In genomic region chr8:116863357-116864021, GRCm38 (mm10) we compare ENCODE assay signal across 9 mouse cellular contexts. TPM values are rescaled to one million over a fixed set of nuclear protein-coding genes. Genes with fewer than 3 reads are reported as not detected.
DNase-seq lines count a peak whose midpoint lies in the region; ATAC-seq and TF ChIP-seq lines count a peak whose summit lies in the region.
"Had no signal": no experiment of that assay in that cellular context is flagged by ENCODE, and none has a peak within 500 bp of the region (broad histone marks: within the 10 kb centered on the region; RNA-seq: fewer than 3 reads in every experiment).

No protein-coding gene starts in this region.

- peak; percentile 78 for ATAC-seq in forebrain, postnatal 0 days
- ATAC-seq in liver, embryonic 13.5 days (ENCODE audit: low read depth) = no peak

- H3K36me3 ChIP-seq in forebrain, postnatal 0 days (ENCODE audit: insufficient read depth) = no peaks in the 10 kb centered on the region
- H3K36me3 ChIP-seq in liver, embryonic 13.5 days = no peaks in the 10 kb centered on the region

- H3K27ac ChIP-seq in forebrain, postnatal 0 days (ENCODE audit: low read depth, low read length) = no peak overlapping the region
- no peak overlapping the region for H3K27ac ChIP-seq in liver, embryonic 13.5 days
- H3K27ac ChIP-seq: macrophage had no signal

- DNase-seq in thymus, postnatal 4 days = peak; percentile 24
- no peak for DNase-seq in thymus, postnatal 36 days
- peak; percentile 81 for DNase-seq in forebrain, postnatal 0 days
- peak; percentile 81 to 86 for DNase-seq in heart, postnatal 10 days
- DNase-seq in kidney, postnatal 25 days = peak; percentile 85 to 89
- DNase-seq in liver, embryonic 13.5 days = no peak
- DNase-seq in neural tube, embryonic 10.5 days (ENCODE audit: extremely low spot score, low spot score) = peak; percentile 43
- peak; percentile 21 to 29 for DNase-seq in urinary bladder, adult 18-20 months (ENCODE audit: low spot score in 2 of 2)

- peak overlapping the region; percentile 27 for H3K4me3 ChIP-seq in forebrain, postnatal 0 days (ENCODE audit: low read depth, low read length)
- 0 out of 2 replicates have a peak overlapping the region, but pooled peaks have one; percentile 6 for H3K4me3 ChIP-seq in liver, embryonic 13.5 days (replicated peaks)

- H3K9me3 ChIP-seq in forebrain, postnatal 0 days (ENCODE audit: low read length) = no peaks in the 10 kb centered on the region
- H3K9me3 ChIP-seq in liver, embryonic 13.5 days (replicated peaks) = no peaks in the 10 kb centered on the region

- peaks cover 8% of the 10 kb centered on the region for H3K4me1 ChIP-seq in forebrain, postnatal 0 days (ENCODE audit: insufficient read depth)
- H3K4me1 ChIP-seq in liver, embryonic 13.5 days (replicated peaks) = no peaks in the 10 kb centered on the region

- peak overlapping the region; percentile 57 for H3K4me2 ChIP-seq in forebrain, postnatal 0 days (ENCODE audit: low read depth)
- H3K4me2 ChIP-seq in liver, embryonic 13.5 days = peak overlapping the region; percentile 35

- no peaks in the 10 kb centered on the region for H3K27me3 ChIP-seq in forebrain, postnatal 0 days (ENCODE audit: insufficient read depth, low read length)
- peaks cover 29% of the 10 kb centered on the region for H3K27me3 ChIP-seq in liver, embryonic 13.5 days

- peak overlapping the region; percentile 43; the same call in 1 of the 2 replicates for H3K9ac ChIP-seq in forebrain, postnatal 0 days
- no peak overlapping the region for H3K9ac ChIP-seq in liver, embryonic 13.5 days

- TF ChIP-seq CTCF in forebrain, postnatal 0 days (IDR thresholded peaks at IDR 0.05; ENCODE audit: low read depth) = no peak

- intact Hi-C loops in heart, postnatal 10 days (cut with DNase I) = no loop called here

- WGBS in forebrain, postnatal 0 days = 4% methylated on average over 29 of the region's 30 CpGs
- 4% methylated on average over 30 of the region's 30 CpGs for WGBS in liver, embryonic 13.5 days (ENCODE audit: insufficient replicate concordance)

RNA-seq across cellular contexts. Expression of gene Cmc2, which starts 57.8 kb away (rescaled TPM):
- total RNA-seq in forebrain, postnatal 0 days (2014; rRNA removed) = 6.9 and 9.5 TPM in 2 replicates
- 26.8 and 27.9 TPM in 2 replicates for polyA plus RNA-seq in forebrain, postnatal 0 days (2015; fragmentation: Nextera tagmentation; extraction: Ambion mirVana)
- total RNA-seq in heart, postnatal 10 days (2021) = 10 to 100 TPM; 50.0 to 54.3 TPM
- polyA plus RNA-seq in liver, embryonic 13.5 days (2015; fragmentation: Nextera tagmentation; extraction: Ambion mirVana) = 89.0 and 93.9 TPM in 2 replicates

RNA-seq across cellular contexts. Expression of gene Cenpn, which starts 58.0 kb away (rescaled TPM):
- 3.6 and 5.2 TPM in 2 replicates for total RNA-seq in forebrain, postnatal 0 days (2014; rRNA removed)
- 4.7 and 5.9 TPM in 2 replicates for polyA plus RNA-seq in forebrain, postnatal 0 days (2015; fragmentation: Nextera tagmentation; extraction: Ambion mirVana)
- 1 to 10 TPM; 4.9 to 5.1 TPM for total RNA-seq in heart, postnatal 10 days (2021)
- polyA plus RNA-seq in liver, embryonic 13.5 days (2015; fragmentation: Nextera tagmentation; extraction: Ambion mirVana) = 33.2 and 36.2 TPM in 2 replicates

Comparison
In these comparisons a context has a peak if more than half of its experiments do, and no peak if none do; other contexts are left out.
1. DNase-seq: peak in thymus, postnatal 4 days (single experiment), forebrain, postnatal 0 days (single experiment), heart, postnatal 10 days (2 of 2), kidney, postnatal 25 days (2 of 2), neural tube, embryonic 10.5 days (single experiment) and urinary bladder, adult 18-20 months (2 of 2); none in thymus, postnatal 36 days (0 of 2) and liver, embryonic 13.5 days (single experiment).